Mouse (Mus musculus): ENCODE measurements at regions not wholly inside any gene's neighbourhood (a gene's known extent, or its start where the extent isn't known, plus 50 kb on each side); places are given as distances from the start of the nearest gene placed in this dataset.

DNA sequence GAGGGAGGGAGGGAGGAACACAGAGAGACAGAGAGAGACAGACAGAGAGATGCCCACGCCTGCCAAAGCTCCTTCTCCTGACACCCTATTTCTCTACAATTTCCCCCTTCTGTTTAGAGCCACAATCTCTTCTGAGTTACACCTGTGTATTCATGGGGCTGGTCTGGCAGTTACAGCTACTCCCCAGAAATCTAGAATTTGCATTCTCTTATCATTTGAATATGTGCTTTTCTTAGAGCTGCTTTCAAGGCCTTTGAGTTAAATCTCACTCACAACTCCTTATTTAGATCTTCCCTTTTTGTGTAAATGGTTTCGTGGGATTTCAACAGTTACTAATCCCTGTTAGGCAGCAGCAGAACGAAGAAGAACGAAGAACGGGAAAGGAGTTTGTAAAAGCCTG, 55.0 kb upstream of the Cdkn2b start:
- TF ChIP-seq CTCF (IDR thresholded peaks at IDR 0.05; ENCODE audit: low read depth) (no peak), EP300 (optimal IDR thresholded peaks at IDR 0.05) (no peak)
